Mouse (Mus musculus) embryonic fibroblast, embryonic 13.5 days (primary cell): ENCODE measurements around the gene Carnmt1. TPM values are rescaled to one million over a fixed set of nuclear protein-coding genes. Genes with fewer than 3 reads are reported as not detected.
A peak's percentile ranks its signal among the peaks of the same experiment; 100 is the strongest.

Experiments used
- H3K27ac ChIP-seq: 2 replicates; pipeline ENCODE4 v1.5.1; 2012; ENCODE audit warnings: low read length, control low read depth, inconsistent platforms; ENCODE audit not compliant: insufficient read depth
- H3K4me1 ChIP-seq: 2 replicates; pipeline ENCODE4 v1.6.1; 2011; ENCODE audit warnings: low read length; ENCODE audit not compliant: control insufficient read depth, insufficient read depth
- H3K4me3 ChIP-seq: 2 replicates; pipeline ENCODE4 v1.5.1; 2011; ENCODE audit warnings: mild to moderate bottlenecking, control low read depth, low read length; ENCODE audit not compliant: insufficient read depth
- CTCF ChIP-seq: IDR thresholded peaks from 2 replicates; pipeline ENCODE4 v1.5.1; 2011; ENCODE audit warnings: mild to moderate bottlenecking, control low read depth, low read length, moderate library complexity, borderline replicate concordance; ENCODE audit not compliant: insufficient read depth
- POLR2A ChIP-seq: IDR thresholded peaks from 2 replicates; pipeline ENCODE4 v1.6.1; 2011; ENCODE audit warnings: low read depth, mild to moderate bottlenecking, control low read depth, low read length, moderate library complexity
- polyA plus RNA-seq: library from polyadenylated mRNA; stranded (reverse); fragments of >200 nt; gene quantifications from 2 replicates; pipeline ENCODE4 v1.2.4, GENCODE M21; 2011; ENCODE audit warnings: low read depth; ENCODE audit not compliant: missing spikeins, insufficient read length

The Carnmt1 gene
- polyA plus RNA-seq, 1 experiment: 21.5 TPM

DNA sequence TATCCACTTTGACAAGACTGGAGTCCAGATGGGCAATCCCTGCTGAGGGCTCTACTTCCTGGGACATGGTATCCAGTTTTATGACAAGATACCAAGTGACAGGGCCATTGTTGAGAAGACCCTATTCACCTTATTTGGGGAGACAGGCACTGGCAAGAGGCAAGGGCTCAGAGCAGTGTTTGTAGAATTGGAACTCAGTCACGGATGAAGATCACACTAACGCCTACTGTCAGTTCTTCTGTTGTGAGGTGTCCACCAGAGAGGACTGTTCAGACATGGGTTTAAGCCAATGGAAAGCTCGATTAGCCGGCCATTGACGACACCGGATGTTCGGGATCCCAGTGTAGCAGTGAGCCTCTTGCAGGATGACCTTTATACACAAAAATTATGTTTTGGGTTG is 1.0 kb upstream of the Carnmt1 start:
- Histone ChIP-seq H3K4me1 (peaks cover 10% of the 10 kb centered on the region), H3K27ac (no peak overlapping the region), H3K4me3 (no peak overlapping the region)
- TF ChIP-seq POLR2A (no peak), CTCF (no peak)

DNA sequence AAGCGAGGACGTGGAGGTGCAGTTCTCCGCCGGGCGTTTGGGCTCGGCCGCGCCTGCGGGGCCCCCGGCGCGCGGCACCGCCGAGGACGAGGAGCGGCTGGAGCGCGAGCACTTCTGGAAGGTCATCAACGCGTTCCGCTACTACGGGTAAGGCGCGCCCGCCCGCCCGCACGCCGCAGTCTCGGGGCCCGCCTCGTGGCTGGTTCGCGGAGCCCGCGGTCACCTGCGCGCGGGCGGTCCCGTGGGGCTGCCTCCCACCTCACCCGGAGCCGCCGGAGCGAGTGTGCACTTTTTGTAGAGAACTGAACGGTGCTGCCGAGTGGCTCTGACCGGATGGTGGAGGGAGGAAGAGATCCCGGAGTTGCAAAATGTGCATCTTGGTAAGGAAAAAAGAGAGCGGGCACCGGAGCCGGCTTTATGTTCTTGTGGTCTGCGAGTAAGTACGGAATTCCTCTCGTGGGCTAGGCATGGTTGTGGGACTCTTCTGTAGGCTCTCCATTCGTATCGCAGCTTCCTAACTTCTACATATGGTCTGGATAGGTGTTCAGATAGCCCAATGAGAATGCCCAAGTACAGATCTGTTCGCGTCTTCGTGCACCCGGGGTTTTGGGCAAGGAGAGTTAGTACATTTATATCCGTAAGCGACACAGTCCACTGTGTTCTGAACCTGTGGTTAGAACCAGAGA is 635 bp downstream of the Carnmt1 start:
- Histone ChIP-seq H3K4me1 (peaks cover 13% of the 10 kb centered on the region), H3K4me3 (peak overlapping the region; percentile 99), H3K27ac (peak overlapping the region; percentile 53)
- no peak for TF ChIP-seq POLR2A
- TF ChIP-seq CTCF: no peak

DNA sequence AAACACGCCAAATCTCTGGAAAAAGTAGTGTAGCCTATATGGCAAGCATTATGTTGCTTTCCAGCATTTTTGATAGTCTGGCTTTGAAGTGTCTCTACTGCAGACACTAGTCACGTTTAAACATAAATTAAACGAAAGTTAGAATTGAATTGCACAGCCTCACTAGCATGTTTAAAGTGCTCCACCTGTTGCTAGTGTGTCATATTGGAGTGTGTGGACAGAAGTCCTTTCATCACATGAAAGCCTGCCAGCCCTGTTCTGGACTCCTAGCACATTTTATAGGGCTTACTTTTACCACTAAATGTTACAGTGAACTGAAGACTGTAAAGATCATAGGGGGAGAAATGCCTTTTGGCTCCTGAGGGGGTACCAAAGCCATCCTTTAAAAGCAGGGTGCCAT is 1.9 kb downstream of the Carnmt1 start:
- peak overlapping the region; percentile 99; the same call in 1 of the 2 replicates for H3K4me3 ChIP-seq
- no peak overlapping the region for H3K27ac ChIP-seq
- peaks cover 13% of the 10 kb centered on the region for H3K4me1 ChIP-seq
- TF ChIP-seq POLR2A (no peak), CTCF (no peak)

DNA sequence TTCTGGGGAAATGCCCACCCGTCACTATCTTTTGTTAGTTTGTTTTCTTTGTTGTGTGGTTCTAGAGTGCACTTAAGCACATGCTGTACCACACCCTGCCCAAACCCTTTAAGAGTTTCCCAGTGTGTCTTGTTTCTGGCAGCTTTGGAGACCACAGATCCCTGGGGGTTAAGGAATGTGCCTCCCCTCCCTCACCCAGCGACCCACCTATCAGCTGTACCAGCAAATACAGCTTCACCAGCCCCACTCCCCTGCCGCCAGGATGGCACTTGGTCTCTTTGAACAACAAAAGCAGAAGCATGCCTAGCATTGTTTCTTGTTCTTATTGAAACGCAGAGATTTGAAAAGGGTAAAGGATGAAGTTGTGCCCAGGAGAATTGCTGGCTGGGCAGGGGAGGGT is 2.6 kb downstream of the Carnmt1 start:
- Histone ChIP-seq H3K4me3 (peak overlapping the region; percentile 99), H3K4me1 (peaks cover 13% of the 10 kb centered on the region), H3K27ac (no peak overlapping the region)
- TF ChIP-seq POLR2A: no peak
- TF ChIP-seq CTCF: no peak

DNA sequence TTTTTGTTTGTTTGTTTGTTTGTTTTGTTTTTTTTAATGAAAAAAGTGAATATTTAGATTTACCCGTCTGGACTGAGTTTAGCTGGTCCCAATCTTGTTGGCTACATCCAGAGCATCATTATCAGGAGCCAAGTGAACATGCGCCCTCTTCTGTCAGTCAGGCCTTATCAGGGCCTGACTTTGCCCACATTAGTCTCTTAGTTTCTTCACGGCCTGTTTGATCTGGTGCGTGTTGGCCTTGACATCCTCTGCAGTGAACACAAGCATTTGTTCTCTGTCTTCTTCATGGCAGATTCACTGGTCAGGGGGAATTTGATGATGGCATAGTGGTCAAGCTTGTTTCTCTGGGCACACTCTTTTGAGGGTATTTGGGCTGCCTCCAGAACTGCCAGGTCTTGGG is 11.6 kb downstream of the Carnmt1 start:
- H3K4me3 ChIP-seq: no peak overlapping the region
- no peak overlapping the region for H3K27ac ChIP-seq
- TF ChIP-seq CTCF (no peak), POLR2A (no peak)
- no peaks in the 10 kb centered on the region for H3K4me1 ChIP-seq

DNA sequence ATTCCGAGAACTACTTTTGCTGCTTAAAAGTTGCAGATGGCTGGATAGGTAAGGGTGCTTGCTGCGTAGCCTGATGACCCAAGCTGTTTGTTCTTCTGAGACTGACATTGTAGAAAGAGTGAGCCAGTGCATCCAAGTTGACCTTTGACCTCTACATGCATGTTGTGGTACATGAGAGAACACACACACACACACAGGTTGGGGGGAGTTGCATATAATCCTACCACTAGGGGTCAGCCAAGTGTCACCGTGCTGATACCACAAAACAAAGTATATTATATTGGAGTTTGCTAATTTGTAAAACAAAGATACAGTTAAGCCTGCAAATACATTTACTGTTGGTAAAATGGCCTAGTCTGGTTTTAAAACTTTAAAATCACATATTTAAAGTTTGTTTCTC is 17.0 kb downstream of the Carnmt1 start:
- no peak for TF ChIP-seq POLR2A
- peak; percentile 40; the same call in 1 of the 2 replicates for TF ChIP-seq CTCF
- no peak overlapping the region for H3K4me3 ChIP-seq
- no peaks in the 10 kb centered on the region for H3K4me1 ChIP-seq
- no peak overlapping the region for H3K27ac ChIP-seq

DNA sequence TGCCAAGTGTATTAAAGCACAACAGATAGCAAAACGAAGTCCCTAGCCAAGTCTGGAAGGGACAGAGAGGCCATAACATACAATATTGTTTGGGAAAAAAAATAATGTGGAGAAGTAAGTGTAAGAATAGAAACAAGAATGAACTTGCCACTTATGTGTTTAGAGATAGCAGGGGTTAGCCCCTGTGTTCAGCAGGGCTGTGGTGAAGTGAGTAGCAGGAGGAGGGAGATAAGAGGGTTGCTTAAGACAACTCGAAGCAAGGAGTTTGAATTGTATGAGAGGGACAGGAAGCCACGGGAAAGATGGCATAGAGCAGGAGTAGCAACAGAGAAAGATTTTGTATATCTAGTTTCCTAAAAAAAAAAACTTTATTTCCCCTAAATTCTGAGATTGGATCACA is 21.6 kb downstream of the Carnmt1 start:
- H3K4me1 ChIP-seq: no peaks in the 10 kb centered on the region
- TF ChIP-seq POLR2A (no peak), CTCF (no peak)
- H3K4me3 ChIP-seq: no peak overlapping the region
- no peak overlapping the region for H3K27ac ChIP-seq

DNA sequence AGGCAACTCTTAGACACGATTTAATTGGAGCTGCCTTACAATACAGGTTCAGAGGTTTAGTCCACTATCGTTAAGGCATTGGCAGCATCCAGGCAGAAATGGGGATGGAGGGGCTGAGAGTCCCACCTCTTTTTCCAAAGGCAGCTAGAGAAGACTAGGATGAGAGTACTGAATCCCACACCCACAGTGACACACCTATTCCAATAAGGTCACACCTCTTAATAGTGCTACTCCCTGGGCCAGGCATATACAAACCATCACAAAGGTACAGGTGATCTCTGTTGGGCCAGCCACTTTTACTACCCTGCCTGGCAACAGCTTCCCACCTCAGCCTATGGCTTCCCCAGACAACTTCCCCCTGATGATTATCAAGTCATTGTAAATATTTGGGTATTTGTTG is 22.2 kb downstream of the Carnmt1 start:
- Histone ChIP-seq H3K4me3 (no peak overlapping the region), H3K27ac (no peak overlapping the region), H3K4me1 (no peaks in the 10 kb centered on the region)
- no peak for TF ChIP-seq POLR2A
- no peak for TF ChIP-seq CTCF

DNA sequence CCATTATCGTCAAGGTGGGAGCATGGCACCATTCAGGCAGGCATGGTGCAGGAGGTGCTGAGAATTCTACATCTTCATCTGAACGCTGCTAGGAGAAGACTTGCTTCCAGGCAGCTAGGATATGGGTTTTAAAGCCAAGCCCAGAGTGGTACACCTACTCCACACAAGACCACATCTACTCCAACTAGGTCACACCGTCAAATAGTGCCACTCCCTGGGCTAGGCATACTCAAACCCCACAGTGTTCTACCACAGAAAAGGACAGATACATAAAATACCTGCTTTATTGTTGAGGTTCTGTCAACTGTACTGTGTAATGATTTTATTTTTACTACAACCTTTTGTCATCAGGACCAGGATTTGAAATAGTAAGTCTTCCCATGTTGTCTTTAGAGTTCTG is 24.6 kb downstream of the Carnmt1 start:
- Histone ChIP-seq H3K4me3 (no peak overlapping the region), H3K27ac (no peak overlapping the region), H3K4me1 (no peaks in the 10 kb centered on the region)
- TF ChIP-seq CTCF: no peak

DNA sequence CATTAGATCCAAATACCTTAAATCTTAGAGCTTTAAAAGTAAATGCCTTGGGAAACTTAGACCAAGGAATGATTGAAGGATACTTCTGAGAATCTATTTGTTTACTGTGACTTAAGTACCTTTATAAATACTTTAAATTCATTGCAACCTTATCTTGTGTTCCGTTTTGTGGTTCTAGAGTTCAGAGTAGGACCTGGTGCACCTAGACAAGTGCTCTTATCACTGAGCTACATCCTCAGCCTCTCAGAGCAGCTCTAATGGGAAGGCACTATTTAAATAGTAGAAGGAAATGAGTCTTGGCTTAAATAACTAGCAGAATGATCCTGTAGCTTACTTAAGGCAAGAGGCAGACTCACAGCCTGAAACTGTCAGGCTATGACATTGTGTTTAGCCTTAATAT is 25.0 kb downstream of the Carnmt1 start:
- no peak overlapping the region for H3K27ac ChIP-seq
- TF ChIP-seq POLR2A (no peak), CTCF (no peak)
- no peak overlapping the region for H3K4me3 ChIP-seq
- no peaks in the 10 kb centered on the region for H3K4me1 ChIP-seq
